Mouse (Mus musculus) heart, adult 2 months (tissue): ENCODE measurements around the gene Rgs1.

ENCODE experiments used
- CTCF ChIP-seq: fragments of 200-600 bp; IDR thresholded peaks from 2 replicates; pipeline ENCODE4 v1.8.1; 2022; ENCODE audit warnings: antibody characterized with exemption, mild to moderate bottlenecking, moderate library complexity
- EP300 ChIP-seq: fragments of 200-500 bp; IDR thresholded peaks from 2 replicates; pipeline ENCODE4 v1.6.1; 2011; ENCODE audit warnings: low read depth, low read length, control low read depth; ENCODE audit not compliant: insufficient read depth
- POLR2A ChIP-seq: fragments of 200-500 bp; IDR thresholded peaks from 2 replicates; pipeline ENCODE4 v1.6.1; 2011; ENCODE audit warnings: mild to moderate bottlenecking, low read depth, low read length, control low read depth; ENCODE audit not compliant: insufficient read depth

GRCm38 (mm10) chr1:144269112-144269511, 20.1 kb upstream of the Rgs1 start:
- TF ChIP-seq POLR2A (no peak), EP300 (no peak), CTCF (no peak)
